Mouse (Mus musculus): ENCODE data around the gene Unc93a.
"Not testable (repeated sequence)": the region's sequence is repeated elsewhere in the genome, so short reads cannot be mapped to it uniquely, and the experiment has no call there.

Unc93a gene

GRCm38 (mm10) chr17:13131710-13132109 is at the start of gene Unc93a:
Gene Unc93a (minus strand): TSS chr17:13131810.
- DNase-seq, result not testable (repeated sequence)

DNA sequence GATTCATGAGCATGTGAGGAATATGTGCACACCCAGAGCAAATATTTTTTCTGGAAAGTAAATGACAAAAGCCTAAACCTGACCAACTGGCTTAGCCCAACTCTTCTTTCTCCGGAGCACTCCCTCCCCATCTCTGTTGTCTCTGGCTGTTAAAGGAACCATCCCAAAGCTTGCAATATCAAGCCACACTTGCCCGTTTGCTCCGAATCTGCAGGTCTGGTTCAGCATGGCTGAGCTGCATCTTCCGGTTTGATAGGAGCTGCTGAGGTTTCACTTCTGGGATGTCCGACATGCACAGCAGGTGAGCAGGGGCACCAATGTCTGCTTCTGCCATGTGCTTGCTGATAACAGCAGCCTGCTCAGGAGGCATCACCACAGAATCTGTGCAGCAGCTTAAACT is 48.9 kb upstream of the Unc93a start:
- peak in 1 of 2 experiments; percentile 3 for DNase-seq

- not testable (repeated sequence) for DNase-seq
Measured at GRCm38 (mm10) chr17:13179021-13179420, 47.4 kb upstream of the Unc93a start.

DNA sequence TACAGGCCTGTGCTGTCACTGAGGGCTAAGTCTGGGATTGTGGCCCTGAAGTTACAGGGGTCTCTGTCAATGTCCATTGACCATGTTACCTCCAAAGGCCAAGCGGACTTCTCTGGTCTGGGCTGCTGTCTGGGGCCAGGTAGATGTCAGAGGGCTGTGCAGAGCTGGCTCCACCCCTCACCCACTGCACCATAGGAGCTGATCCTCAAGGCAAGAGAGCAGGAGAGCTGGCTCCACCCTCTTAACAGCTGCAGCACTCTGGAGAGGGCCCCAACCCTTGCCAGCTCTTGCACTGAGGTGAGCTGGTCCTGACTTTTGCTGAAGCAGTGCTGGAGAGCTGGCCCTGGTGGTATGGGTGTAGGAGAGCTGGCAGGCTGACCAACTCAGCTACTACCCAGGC is 46.2 kb upstream of the Unc93a start:
- peak; percentile 4 to 36 for DNase-seq

- DNase-seq, result not testable (repeated sequence)
Measured at GRCm38 (mm10) chr17:13175609-13176008, 44.0 kb upstream of the Unc93a start.

DNA sequence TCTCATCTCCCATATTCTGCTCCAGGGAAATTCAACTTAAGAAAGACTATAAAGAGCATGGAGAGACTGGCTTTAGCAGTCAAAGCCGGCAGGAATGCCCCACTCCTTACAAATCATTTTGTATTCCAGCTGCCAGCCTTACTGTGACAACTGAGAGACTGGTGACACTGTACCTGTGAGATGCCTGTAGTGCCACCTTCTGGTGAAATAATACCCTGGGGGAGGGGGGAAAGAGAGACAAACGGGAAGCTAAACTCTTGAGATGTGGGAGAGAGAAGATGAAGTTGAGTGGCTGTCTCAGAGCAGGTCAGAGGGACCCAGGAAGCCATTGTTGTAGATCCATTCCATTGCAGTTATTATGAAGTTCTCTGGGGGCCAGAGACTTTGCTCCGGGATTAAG is 42.4 kb upstream of the Unc93a start:
- DNase-seq, result peak in 1 of 2 experiments; percentile 3

- DNase-seq, result not testable (repeated sequence)
Measured at GRCm38 (mm10) chr17:13173578-13173977, 42.0 kb upstream of the Unc93a start.

GRCm38 (mm10) chr17:13146128-13146527 is 14.5 kb upstream of the Unc93a start:
- not testable (repeated sequence) for DNase-seq

DNA sequence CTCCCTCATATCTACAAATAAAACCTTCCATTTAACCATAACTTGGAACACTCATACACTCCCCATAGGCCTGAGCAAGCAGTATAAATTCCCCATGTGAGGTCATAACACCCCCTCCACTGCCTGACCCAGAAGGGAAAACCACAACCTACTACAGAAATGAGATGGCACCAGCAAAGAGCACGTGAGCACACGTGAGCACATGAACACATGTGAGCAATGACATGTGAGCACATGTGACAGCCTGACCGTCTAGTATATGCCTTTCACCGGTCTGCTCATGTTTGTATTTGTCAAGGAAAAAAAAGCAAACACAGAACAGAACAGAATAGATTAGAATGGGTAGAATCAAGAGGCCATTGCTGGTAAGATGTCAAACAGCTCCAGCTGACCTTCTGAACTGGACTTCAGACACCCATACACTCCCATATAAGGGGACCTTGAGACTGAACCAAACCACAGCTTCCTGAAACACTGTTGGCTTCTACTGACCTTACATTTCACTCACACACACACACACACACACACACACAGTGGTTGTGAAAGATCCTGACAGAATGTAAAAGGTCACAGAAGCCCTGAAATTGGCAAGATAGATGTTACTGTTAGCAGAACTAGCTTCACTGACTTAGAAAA is 13.1 kb upstream of the Unc93a start:
- DNase-seq, result peak in 1 of 2 experiments; percentile 6

- DNase-seq, result not testable (repeated sequence)
Measured at GRCm38 (mm10) chr17:13142665-13143064, 11.1 kb upstream of the Unc93a start.

GRCm38 (mm10) chr17:13135356-13135755 is 3.7 kb upstream of the Unc93a start:
- not testable (repeated sequence) for DNase-seq

DNA sequence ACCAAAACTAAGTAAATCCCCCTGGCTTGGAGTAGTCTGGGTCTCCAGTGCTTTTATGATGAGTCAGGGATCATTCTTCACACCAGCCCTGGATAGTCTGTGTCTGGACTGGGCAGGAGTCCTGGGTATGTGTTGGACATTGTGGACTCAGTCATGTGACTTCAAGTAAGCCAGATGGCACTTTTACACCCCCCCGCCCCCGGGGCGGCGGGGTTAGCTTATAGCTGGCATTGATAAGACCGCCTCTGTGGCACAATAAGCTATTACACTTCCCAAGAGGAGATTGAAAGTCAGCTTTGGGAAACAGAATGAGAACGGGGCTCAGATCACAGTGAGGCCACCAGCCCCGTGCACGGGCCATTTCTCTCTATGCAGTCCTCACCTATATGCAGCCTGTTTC is 742 bp upstream of the Unc93a start:
- not testable (repeated sequence) for DNase-seq

GRCm38 (mm10) chr17:13129737-13130465 is 1.7 kb downstream of the Unc93a start:
- not testable (repeated sequence) for DNase-seq

DNA sequence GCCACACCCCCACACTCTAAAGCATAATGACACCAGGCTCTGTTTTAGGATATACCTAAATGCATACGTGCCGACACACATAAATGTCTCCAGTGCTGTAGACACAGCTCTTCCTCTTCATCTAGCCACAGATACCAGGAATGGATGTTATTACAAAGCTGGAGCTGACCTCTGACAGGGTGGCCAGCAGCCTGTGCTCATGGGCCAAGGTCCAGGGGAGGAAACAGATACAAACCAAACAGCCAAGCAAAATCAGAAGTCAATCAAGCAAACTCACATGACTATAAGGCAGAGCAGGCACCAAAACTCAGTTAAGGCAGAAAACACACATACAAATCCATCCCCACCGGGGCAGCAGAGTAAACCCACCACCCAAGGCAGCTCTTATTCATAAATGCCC is 2.3 kb downstream of the Unc93a start:
- DNase-seq, result not testable (repeated sequence)

GRCm38 (mm10) chr17:13124241-13124640 is 7.4 kb downstream of the Unc93a start:
- DNase-seq, result not testable (repeated sequence)

GRCm38 (mm10) chr17:13123308-13124038 is 8.1 kb downstream of the Unc93a start:
- not testable (repeated sequence) for DNase-seq

DNA sequence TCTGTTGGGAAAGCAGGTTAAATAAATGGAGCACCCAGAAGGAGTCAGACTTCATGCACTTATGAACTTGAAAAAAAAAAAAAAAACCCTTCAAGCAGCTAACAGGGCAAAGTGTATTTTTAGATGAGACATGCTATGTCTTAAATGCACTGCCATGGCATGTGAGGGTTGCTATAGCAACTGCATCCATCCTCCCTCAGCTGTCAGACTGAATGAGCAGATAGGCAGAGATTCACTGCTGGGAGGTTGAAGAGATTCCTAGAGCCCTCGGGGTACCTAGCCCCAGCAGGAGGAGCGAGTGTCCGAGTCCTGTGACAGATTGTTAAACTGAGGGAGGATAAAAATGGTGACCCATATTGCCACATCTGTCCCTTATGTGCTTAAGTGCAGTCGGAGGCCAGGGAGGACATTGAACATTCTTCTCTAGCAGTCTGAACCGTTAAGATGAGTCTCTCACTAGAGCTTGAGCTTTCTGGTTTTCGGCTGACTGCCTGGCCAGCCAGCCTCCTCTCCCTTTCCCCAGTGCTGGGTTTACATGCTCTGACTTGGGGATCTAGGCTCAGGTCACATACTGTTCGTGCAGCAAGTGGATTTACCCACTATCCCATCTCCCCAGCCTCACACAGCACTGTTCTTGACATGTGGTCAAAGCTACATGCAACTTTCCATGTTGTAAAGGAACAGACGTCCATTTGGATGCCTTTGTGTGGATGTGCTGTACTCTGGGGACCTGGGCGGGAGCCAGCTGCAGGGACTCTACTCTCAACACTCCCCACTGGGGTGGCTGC is 18.9 kb downstream of the Unc93a start:
- not testable (repeated sequence) for DNase-seq

DNA sequence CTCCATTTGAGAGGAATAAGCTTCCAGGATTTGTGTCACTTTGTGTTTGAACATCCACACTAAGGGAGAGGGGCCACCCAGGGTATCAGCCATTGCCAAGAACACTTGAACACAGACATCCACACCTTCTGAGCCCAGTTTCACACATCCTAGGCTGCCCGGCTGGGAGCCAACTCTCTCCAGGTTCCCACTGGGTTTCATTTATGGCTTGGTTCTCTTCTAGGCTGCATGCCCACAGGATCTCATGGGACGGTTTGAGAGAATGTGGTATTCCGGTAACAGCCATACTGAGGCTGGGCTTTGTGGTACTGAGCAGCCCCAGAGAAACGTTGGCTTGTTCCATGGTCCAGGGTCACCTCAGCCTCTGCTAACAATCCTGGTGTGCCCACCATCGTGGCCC is 25.0 kb downstream of the Unc93a start:
- DNase-seq, result not testable (repeated sequence)

DNA sequence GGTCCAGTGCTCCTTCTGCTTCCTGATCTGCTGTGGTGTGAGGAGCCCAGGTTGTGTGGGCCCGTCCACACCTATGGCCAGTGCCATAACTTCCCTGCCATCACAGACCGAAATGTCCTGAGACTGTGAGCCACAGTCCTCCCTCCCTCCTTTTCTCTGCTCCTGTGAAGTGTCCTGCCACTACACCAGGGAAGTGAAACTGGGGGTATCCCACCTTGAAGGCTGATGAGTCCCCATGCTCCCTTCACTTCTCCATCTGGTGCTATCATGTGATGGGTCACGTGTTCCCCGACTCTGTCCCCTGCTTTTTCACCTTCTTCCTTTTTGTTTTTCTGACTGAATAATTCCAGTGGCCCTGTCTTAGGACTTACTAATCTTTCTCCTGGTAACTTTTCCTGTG is 38.6 kb downstream of the Unc93a start:
- DNase-seq, result not testable (repeated sequence)

- not testable (repeated sequence) for DNase-seq
Measured at GRCm38 (mm10) chr17:13092100-13092764, 39.4 kb downstream of the Unc93a start.

- DNase-seq, result not testable (repeated sequence)
Measured at GRCm38 (mm10) chr17:13091510-13091909, 40.1 kb downstream of the Unc93a start.

DNA sequence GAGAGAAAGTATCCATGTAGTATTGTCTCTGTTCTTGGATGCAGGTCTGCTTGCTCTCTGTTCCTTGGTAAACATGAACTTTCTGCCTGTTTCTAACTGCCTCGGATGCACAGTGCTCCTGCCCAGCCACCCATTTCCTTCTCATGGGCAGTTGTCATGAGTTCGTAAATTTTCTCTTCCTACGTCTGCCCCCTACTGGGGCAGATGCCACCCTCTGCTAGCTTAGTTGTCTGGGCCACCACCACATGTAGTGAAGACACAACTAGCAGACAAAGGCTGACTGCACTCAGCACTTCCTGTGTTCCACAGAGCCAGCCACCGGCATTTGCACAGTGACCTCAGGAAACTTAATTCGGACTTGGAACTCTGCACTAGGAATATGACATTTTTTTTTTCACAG is 62.4 kb downstream of the Unc93a start:
- DNase-seq, result not testable (repeated sequence)
